Mouse (Mus musculus) embryo, embryonic 11.5 days (tissue): ENCODE data around the gene Pced1b.
"Not testable (repeated sequence)": the region's sequence is repeated elsewhere in the genome, so short reads cannot be mapped to it uniquely, and the experiment has no call there.

Experiments used
- DNase-seq: peaks from one replicate; pipeline ENCODE4 v3.0.0-alpha.2; 2012; ENCODE audit warnings: low read depth, low spot score

Gene Pced1b

GRCm38 (mm10) chr15:97246911-97247790 is at the start of gene Pced1b, which contains the start of gene Amigo2:
Gene Pced1b, plus strand, starts transcription at chr15:97247107.
Gene Amigo2, minus strand, starts transcription at chr15:97247287.
- DNase-seq = peak; percentile 26

DNA sequence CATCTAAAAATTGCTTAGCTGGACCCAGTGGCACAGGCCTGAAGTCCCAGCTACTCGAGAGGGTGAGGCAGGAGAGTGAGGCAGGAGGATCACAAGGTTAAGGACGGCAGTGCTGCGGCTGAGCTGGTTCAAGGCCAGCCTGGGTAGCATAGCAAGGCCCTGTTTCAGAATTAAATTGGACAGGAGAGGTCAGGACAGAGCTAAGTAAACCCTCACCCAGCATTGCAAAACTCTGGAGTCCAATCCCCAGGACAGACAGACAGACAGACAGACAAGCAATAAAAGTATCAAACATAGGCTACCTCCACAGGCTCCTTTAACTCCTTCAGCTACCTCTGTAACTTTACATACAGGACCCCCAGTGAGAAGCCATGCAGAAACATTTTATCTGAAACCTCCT is 42.0 kb upstream of the Pced1b start:
- no peak for DNase-seq

DNA sequence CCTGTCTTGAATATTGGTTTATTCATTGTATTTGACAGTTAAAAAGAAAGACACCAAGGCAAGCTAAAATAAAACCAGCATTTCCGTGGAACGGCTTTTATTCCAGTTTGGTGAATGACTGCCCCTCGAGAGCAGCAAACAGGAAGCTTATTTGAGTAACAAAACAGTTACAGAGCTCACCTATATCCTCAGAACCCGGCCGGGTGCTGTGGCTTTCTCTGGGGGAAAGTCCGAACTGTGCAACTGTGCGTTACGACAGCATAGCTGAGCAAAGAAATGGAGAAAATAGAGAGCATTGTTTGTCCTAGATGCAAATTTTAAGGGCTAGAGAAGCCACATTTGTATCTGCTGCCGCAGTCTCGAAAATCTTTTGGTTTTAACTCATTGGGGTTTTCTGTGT is 41.1 kb upstream of the Pced1b start:
- DNase-seq = no peak

DNA sequence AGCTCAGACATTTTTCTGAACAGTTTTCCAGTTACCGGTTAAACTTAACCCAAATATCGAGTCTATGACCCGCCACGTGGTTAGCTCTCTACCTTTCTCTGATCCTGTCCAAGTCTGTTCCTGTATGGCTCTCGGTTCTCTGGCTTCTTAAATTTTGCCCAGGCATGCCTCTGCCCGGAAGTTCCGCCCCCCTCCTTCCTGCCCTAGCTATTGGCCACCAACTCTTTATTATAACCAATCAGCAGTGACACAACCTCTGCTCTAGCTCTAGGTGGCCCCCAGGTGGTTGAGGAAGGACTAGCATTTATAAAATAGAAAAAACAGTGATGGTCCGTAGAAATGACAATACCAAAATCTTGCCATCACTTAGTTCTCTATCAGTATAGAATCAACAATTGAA is 40.4 kb upstream of the Pced1b start:
- no peak for DNase-seq

DNA sequence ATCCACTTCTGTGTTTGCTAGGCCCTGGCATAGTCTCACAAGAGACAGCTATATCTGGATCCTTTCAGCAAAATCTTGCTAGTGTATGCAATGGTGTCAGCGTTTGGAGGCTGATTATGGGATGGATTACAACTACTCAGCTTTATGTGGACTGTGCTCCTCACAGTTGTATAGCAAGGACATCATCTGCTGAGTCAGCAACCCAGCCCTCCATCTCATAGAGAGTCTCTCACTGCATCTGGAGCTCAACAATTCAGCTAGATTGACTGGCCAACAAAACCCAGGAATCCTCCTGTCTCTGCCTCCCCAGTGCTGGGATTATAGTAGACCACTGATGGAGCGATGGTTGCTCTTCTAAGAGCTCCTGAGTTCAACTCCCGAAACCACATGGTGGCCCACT is 37.2 kb upstream of the Pced1b start:
- DNase-seq = not testable (repeated sequence)

DNA sequence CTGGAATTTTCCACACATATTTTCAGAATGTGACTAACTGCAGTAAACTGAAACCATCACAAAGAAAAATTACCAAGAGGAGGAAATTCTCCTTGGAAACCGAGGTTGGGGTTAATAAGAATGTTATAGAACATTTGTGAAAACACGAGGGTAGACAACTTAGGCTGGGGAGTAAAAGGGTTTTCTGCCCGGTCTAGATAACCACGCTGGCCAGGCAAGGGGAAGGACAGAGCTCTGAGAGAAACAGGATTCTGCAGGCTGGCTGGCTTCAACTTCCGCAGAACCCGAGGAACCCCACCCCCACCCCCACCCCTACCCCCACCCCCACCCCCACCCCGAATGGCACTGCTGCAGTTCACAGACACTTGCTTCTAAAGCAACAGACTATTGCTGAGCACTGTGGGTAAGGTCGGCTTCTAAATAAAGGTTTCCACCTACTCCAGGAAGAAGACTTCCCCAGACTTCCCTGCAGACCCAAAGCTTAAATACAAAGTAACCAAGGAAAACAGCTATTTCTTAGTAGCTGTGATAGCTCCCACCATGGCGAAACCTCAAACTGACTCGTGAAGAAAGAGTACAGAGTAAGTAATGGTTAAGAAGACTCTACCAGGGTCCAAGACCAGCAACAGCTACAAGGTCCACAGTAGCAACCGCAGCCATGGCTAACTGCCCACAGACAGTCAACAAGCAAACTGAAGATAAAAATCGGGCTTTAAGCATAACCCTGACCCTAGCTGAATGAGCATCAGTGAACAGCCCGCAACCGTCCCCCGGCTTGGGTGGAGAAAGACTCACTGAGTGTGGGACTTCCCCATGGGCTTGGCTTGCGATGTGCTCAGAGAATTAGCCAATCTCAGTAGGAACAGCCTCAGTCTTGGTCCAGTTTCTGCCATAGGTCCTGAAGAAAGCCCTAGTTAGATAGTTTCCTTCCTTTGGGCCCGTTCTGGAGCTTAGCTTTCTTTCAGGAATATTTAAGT is 34.1 kb upstream of the Pced1b start:
- DNase-seq = no peak

DNA sequence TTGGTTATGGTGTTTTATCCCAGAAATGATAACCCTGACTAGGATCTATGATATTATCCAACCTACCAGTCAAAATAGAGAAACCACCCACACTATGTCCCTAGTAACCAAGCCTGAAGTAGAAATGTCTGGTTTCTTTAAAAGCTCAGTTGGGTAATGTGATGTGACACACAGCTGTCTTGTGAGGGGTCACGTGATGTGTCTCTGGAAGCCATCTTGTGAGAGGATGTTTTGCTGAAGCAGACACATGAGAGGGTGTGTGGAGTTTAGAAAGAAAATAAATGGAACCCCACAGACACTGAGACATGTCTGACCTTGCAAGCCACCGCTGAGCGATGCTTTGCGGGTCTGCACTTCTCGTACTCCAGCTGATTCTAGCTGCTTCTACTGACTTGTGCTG is 30.1 kb upstream of the Pced1b start:
- DNase-seq = no peak

DNA sequence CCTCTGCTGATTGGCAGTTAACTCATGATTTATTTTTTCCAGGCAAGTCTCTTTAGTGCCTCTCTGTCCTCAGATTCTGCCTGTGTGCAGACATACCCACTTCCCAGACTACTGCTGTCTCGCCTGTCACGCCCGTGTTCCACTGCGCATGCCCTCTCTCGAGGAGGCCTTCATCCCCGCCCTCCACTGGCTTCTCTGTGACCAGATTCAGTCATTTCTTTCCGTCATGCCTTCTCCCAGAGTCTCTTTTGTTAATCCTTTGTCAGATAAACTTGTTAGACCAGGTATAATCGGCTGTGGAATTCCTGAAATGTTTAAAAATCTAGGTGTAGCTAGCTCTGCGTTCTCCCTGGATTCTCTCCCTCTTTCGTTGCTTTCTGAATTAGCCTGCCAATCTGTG is 23.5 kb upstream of the Pced1b start:
- DNase-seq = no peak

- DNase-seq = no peak
These were observed 22.9 kb upstream of the Pced1b start for GRCm38 (mm10) chr15:97224003-97224402.

- no peak for DNase-seq
These were observed 17.3 kb upstream of the Pced1b start for GRCm38 (mm10) chr15:97229494-97230077.

GRCm38 (mm10) chr15:97234076-97234475 is 12.8 kb upstream of the Pced1b start:
- DNase-seq = no peak

DNA sequence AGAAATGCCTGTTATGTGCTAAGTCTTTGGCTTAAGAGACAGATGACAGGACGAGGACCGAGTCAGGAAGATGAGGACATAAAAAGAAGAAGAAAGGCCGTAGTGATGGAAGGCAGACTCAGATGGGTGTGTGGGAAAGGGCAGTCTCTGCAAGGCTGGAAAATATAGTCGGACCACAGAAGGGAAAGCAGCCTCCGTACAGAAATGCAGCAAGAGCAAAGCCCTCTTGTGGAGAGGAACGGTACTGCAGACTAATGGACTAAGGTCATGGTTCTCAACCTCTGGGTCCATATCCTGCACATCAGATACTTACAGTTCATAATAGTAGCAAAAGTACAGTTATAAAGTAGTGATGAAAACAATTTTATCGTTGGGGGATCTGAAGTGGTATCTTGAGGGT is 11.7 kb upstream of the Pced1b start:
- peak; percentile 52 for DNase-seq

DNA sequence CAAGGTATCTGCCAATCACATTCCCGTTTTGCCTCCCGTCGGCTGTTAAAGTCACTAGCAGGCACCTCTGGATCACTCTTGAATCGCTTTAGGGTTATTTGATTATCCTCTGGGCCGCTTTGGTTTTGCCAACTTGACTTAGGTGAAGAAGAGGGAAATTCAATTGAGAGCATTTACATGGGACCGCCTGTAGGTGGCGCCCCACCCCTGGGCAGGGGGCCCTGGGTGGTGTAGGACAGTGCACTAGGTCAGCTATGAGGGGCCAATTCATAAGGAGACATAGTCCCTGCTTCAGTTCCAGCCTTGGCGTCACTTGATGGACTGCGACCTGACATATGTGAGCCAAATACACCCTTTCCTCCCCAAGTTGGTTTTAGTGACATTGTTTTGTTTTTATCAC is 10.0 kb upstream of the Pced1b start:
- DNase-seq = no peak

DNA sequence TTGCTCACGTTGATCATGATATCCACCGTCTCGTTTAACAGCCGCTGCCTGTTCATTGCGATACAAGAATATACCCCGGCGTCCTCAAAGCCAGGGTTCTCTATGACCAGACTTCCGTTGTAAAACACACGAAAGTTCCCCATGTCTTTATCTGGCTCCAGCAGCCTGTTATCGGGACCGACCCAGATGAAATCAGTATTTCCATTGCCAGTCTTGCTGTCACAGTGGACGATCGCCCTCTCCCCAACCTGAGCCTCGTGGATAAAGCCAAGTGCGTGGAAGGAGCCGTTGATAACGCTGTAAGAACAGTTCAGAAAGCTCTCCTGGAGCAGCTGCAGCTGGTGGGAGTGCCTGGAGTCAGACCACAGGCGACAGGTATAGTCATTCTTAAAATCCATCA is 1.5 kb upstream of the Pced1b start:
- DNase-seq = no peak

- DNase-seq = no peak
These were observed 651 bp upstream of the Pced1b start for GRCm38 (mm10) chr15:97246256-97246655.

DNA sequence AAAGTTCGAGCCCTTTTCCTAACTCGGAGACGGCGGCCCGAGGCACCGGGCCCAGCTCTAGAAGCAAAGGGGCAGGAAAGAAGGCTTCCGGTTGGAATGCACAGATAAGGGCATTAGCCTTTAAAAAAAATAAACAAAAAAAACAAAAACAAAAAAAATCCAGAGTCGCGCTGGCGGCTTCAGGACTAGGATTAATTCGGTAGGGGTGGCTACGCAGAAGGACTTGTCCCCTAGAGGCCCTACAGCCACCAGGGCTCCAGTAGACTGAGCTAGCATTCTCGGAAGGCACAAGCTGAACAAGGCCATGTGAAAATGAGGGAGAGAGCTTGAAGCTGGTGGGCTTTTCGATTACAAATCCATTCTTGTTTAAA is 869 bp downstream of the Pced1b start:
- DNase-seq = peak; percentile 17

GRCm38 (mm10) chr15:97248296-97248695 is 1.4 kb downstream of the Pced1b start:
- no peak for DNase-seq

DNA sequence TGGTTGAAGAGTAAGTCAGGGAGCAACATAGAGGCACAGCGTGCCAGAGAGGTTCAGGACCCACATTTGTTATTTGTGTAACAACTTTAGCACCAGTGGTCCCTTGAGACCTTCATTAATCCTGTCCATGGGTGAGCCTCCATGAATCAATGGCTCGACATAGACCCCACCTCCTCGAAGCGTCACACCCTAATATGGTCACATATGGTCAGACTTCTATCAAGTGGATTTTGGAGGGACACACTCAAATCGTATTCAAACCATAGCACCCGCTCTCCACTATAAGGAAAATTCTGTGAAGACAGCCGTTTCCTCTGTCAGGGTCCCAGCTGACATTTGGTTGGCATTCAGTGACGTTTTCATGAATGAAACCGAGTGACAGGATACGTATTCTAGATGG is 2.4 kb downstream of the Pced1b start:
- DNase-seq = no peak

- no peak for DNase-seq
These were observed 5.7 kb downstream of the Pced1b start for GRCm38 (mm10) chr15:97252493-97253034.

- no peak for DNase-seq
These were observed 7.5 kb downstream of the Pced1b start for GRCm38 (mm10) chr15:97254375-97254774.

- no peak for DNase-seq
These were observed 8.9 kb downstream of the Pced1b start for GRCm38 (mm10) chr15:97255800-97256199.

GRCm38 (mm10) chr15:97256411-97256810 is 9.5 kb downstream of the Pced1b start:
- no peak for DNase-seq
